Mouse (Mus musculus) intestine, embryonic 15.5 days (tissue): ENCODE measurements around the gene Itln1. TPM values are rescaled to one million over a fixed set of nuclear protein-coding genes. Genes with fewer than 3 reads are reported as not detected.
A peak's percentile ranks its signal among the peaks of the same experiment; 100 is the strongest.

Experiments used
- ATAC-seq: fragments of 200-750 bp; cut with Nextera tagmentation; 2 replicates; pipeline ENCODE4 v1.8.0; 2017; ENCODE audit warnings: moderate TSS enrichment, moderate library complexity
- H3K27ac ChIP-seq: fragments of 300-500 bp; sonication (generic); 2 replicates; pipeline ENCODE4 v1.5.1; 2015; ENCODE audit warnings: mild to moderate bottlenecking, inconsistent platforms
- H3K27me3 ChIP-seq: fragments of 300-500 bp; sonication (generic); replicated peaks from 2 replicates; pipeline ENCODE4 v1.6.1; 2015; ENCODE audit warnings: inconsistent platforms
- H3K36me3 ChIP-seq: fragments of 300-500 bp; sonication (generic); 2 replicates; pipeline ENCODE4 v1.6.1; 2015; ENCODE audit warnings: inconsistent platforms
- H3K4me1 ChIP-seq: fragments of 300-500 bp; sonication (generic); replicated peaks from 2 replicates; pipeline ENCODE4 v1.6.1; 2015; ENCODE audit warnings: inconsistent platforms
- H3K4me2 ChIP-seq: fragments of 300-500 bp; sonication (generic); replicated peaks from 2 replicates; pipeline ENCODE4 v1.6.1; 2015; ENCODE audit warnings: mild to moderate bottlenecking, inconsistent platforms
- H3K4me3 ChIP-seq: fragments of 300-500 bp; sonication (generic); replicated peaks from 2 replicates; pipeline ENCODE4 v1.5.1; 2015; ENCODE audit warnings: inconsistent platforms
- H3K9ac ChIP-seq: fragments of 300-500 bp; sonication (generic); 2 replicates; pipeline ENCODE4 v1.6.1; 2015; ENCODE audit warnings: inconsistent platforms
- H3K9me3 ChIP-seq: fragments of 300-500 bp; sonication (generic); 2 replicates; pipeline ENCODE4 v1.6.1; 2016; ENCODE audit warnings: inconsistent platforms
- WGBS: fragments of 180-500 bp; shearing (Covaris S2); methylation state at CpG from one replicate; pipeline ENCODE4 v1.1.7; 2015; 5-methylcytosine and 5-hydroxymethylcytosine counted together
- polyA plus RNA-seq: library from polyadenylated mRNA; unstranded; fragments of >200 nt; fragmentation: Nextera tagmentation; extraction: Ambion mirVana; gene quantifications from 2 replicates; pipeline ENCODE4 v1.2.1, GENCODE M21; 2015

Gene Itln1
- polyA plus RNA-seq, 1 experiment from 2014 or later = not detected

- 85% methylated on average over 2 of the region's 2 CpGs for WGBS
- Histone ChIP-seq H3K36me3 (no peaks in the 10 kb centered on the region), H3K9ac (no peak overlapping the region), H3K27me3 (no peaks in the 10 kb centered on the region), H3K9me3 (no peaks in the 10 kb centered on the region), H3K4me1 (no peaks in the 10 kb centered on the region), H3K4me3 (no peak overlapping the region), H3K4me2 (no peak overlapping the region), H3K27ac (no peak overlapping the region)
- no peak for ATAC-seq
These were observed 21.3 kb upstream of the Itln1 start for GRCm38 (mm10) chr1:171556366-171556765.

GRCm38 (mm10) chr1:171553359-171554341 lies 18.6 kb upstream of the Itln1 start:
- no peak overlapping the region for H3K27ac ChIP-seq
- H3K27me3 ChIP-seq = no peaks in the 10 kb centered on the region
- no peak overlapping the region for H3K4me2 ChIP-seq
- no peaks in the 10 kb centered on the region for H3K36me3 ChIP-seq
- H3K4me3 ChIP-seq = no peak overlapping the region
- ATAC-seq = peak; percentile 43; the same call in 1 of the 2 replicates
- no peak overlapping the region for H3K9ac ChIP-seq
- no peaks in the 10 kb centered on the region for H3K9me3 ChIP-seq
- 74% methylated on average over 11 of the region's 11 CpGs for WGBS
- H3K4me1 ChIP-seq = no peaks in the 10 kb centered on the region

GRCm38 (mm10) chr1:171552230-171552629 lies 17.1 kb upstream of the Itln1 start:
- no peaks in the 10 kb centered on the region for H3K9me3 ChIP-seq
- ATAC-seq = no peak
- no peak overlapping the region for H3K4me2 ChIP-seq
- 78% methylated on average over 2 of the region's 2 CpGs for WGBS
- H3K4me3 ChIP-seq = no peak overlapping the region
- H3K36me3 ChIP-seq = no peaks in the 10 kb centered on the region
- no peak overlapping the region for H3K9ac ChIP-seq
- H3K27ac ChIP-seq = no peak overlapping the region
- H3K27me3 ChIP-seq = no peaks in the 10 kb centered on the region
- no peaks in the 10 kb centered on the region for H3K4me1 ChIP-seq

- 70% methylated on average over 7 of the region's 7 CpGs for WGBS
- no peak overlapping the region for H3K4me3 ChIP-seq
- no peak overlapping the region for H3K9ac ChIP-seq
- H3K4me2 ChIP-seq = no peak overlapping the region
- H3K9me3 ChIP-seq = no peaks in the 10 kb centered on the region
- H3K27ac ChIP-seq = no peak overlapping the region
- ATAC-seq = no peak
- H3K4me1 ChIP-seq = no peaks in the 10 kb centered on the region
- no peaks in the 10 kb centered on the region for H3K27me3 ChIP-seq
- H3K36me3 ChIP-seq = no peaks in the 10 kb centered on the region
These were observed 16.2 kb upstream of the Itln1 start for GRCm38 (mm10) chr1:171551326-171551725.

- WGBS = 80% methylated on average over 1 of the region's 1 CpGs
- Histone ChIP-seq H3K4me3 (no peak overlapping the region), H3K27ac (no peak overlapping the region), H3K27me3 (no peaks in the 10 kb centered on the region), H3K4me1 (no peaks in the 10 kb centered on the region), H3K4me2 (no peak overlapping the region), H3K9me3 (no peaks in the 10 kb centered on the region), H3K36me3 (no peaks in the 10 kb centered on the region), H3K9ac (no peak overlapping the region)
- ATAC-seq = no peak
These were observed 5.6 kb upstream of the Itln1 start for GRCm38 (mm10) chr1:171540694-171541093.

- Histone ChIP-seq H3K4me3 (no peak overlapping the region), H3K27ac (no peak overlapping the region), H3K9me3 (no peaks in the 10 kb centered on the region), H3K4me1 (no peaks in the 10 kb centered on the region), H3K9ac (no peak overlapping the region), H3K4me2 (no peak overlapping the region), H3K36me3 (no peaks in the 10 kb centered on the region), H3K27me3 (no peaks in the 10 kb centered on the region)
- no peak for ATAC-seq
These were observed 537 bp downstream of the Itln1 start for GRCm38 (mm10) chr1:171534557-171534956.

GRCm38 (mm10) chr1:171532830-171533229 lies 2.3 kb downstream of the Itln1 start:
- WGBS = 59% methylated on average over 2 of the region's 2 CpGs
- no peak overlapping the region for H3K9ac ChIP-seq
- H3K4me1 ChIP-seq = no peaks in the 10 kb centered on the region
- no peaks in the 10 kb centered on the region for H3K36me3 ChIP-seq
- H3K27ac ChIP-seq = no peak overlapping the region
- H3K27me3 ChIP-seq = no peaks in the 10 kb centered on the region
- H3K9me3 ChIP-seq = no peaks in the 10 kb centered on the region
- ATAC-seq = no peak
- H3K4me2 ChIP-seq = no peak overlapping the region
- H3K4me3 ChIP-seq = no peak overlapping the region

- Histone ChIP-seq H3K27me3 (no peaks in the 10 kb centered on the region), H3K36me3 (no peaks in the 10 kb centered on the region), H3K4me3 (no peak overlapping the region), H3K27ac (no peak overlapping the region), H3K4me1 (no peaks in the 10 kb centered on the region), H3K9ac (no peak overlapping the region), H3K9me3 (no peaks in the 10 kb centered on the region), H3K4me2 (no peak overlapping the region)
- no peak for ATAC-seq
- WGBS = 95% methylated on average over 4 of the region's 4 CpGs
These were observed 3.7 kb downstream of the Itln1 start for GRCm38 (mm10) chr1:171531367-171531766.

- 82% methylated on average over 4 of the region's 4 CpGs for WGBS
- H3K9ac ChIP-seq = no peak overlapping the region
These were observed 19.5 kb downstream of the Itln1 start for GRCm38 (mm10) chr1:171515557-171515956.

GRCm38 (mm10) chr1:171515039-171515438 lies 20.1 kb downstream of the Itln1 start:
- 14% methylated on average over 1 of the region's 1 CpGs for WGBS
- H3K9me3 ChIP-seq = no peaks in the 10 kb centered on the region
- no peak for ATAC-seq
- no peaks in the 10 kb centered on the region for H3K36me3 ChIP-seq
- no peak overlapping the region for H3K27ac ChIP-seq
- no peaks in the 10 kb centered on the region for H3K4me1 ChIP-seq
- H3K9ac ChIP-seq = no peak overlapping the region
- H3K4me3 ChIP-seq = no peak overlapping the region
- no peak overlapping the region for H3K4me2 ChIP-seq
- H3K27me3 ChIP-seq = no peaks in the 10 kb centered on the region

More at GRCm38 (mm10) chr1:171515557-171515956, 19.5 kb downstream of the Itln1 start:
- Histone ChIP-seq H3K4me3 (no peak overlapping the region), H3K9me3 (no peaks in the 10 kb centered on the region), H3K4me1 (no peaks in the 10 kb centered on the region), H3K27ac (no peak overlapping the region), H3K4me2 (no peak overlapping the region), H3K27me3 (no peaks in the 10 kb centered on the region), H3K36me3 (no peaks in the 10 kb centered on the region)
- ATAC-seq = no peak

GRCm38 (mm10) chr1:171513760-171514159 lies 21.3 kb downstream of the Itln1 start:
- Histone ChIP-seq H3K4me1 (no peaks in the 10 kb centered on the region), H3K27me3 (no peaks in the 10 kb centered on the region), H3K9ac (no peak overlapping the region), H3K27ac (no peak overlapping the region), H3K9me3 (no peaks in the 10 kb centered on the region), H3K4me3 (no peak overlapping the region), H3K4me2 (no peak overlapping the region), H3K36me3 (no peaks in the 10 kb centered on the region)
- WGBS = 66% methylated on average over 1 of the region's 1 CpGs
- no peak for ATAC-seq

GRCm38 (mm10) chr1:171513234-171513633 lies 21.9 kb downstream of the Itln1 start:
- 92% methylated on average over 2 of the region's 2 CpGs for WGBS
- Histone ChIP-seq H3K36me3 (no peaks in the 10 kb centered on the region), H3K9me3 (no peaks in the 10 kb centered on the region), H3K4me3 (no peak overlapping the region), H3K27me3 (no peaks in the 10 kb centered on the region), H3K4me2 (no peak overlapping the region), H3K27ac (no peak overlapping the region), H3K9ac (no peak overlapping the region), H3K4me1 (no peaks in the 10 kb centered on the region)
- ATAC-seq = no peak

- no peaks in the 10 kb centered on the region for H3K36me3 ChIP-seq
- WGBS = 75% methylated on average over 4 of the region's 4 CpGs
- no peak overlapping the region for H3K9ac ChIP-seq
- H3K9me3 ChIP-seq = no peaks in the 10 kb centered on the region
- H3K27ac ChIP-seq = no peak overlapping the region
- H3K4me1 ChIP-seq = 0 out of 2 replicates have a peak, but pooled peaks cover 2% of the 10 kb centered on the region
- 0 out of 2 replicates have a peak overlapping the region, but pooled peaks have one; percentile 12 for H3K4me3 ChIP-seq
- H3K4me2 ChIP-seq = peak overlapping the region; percentile 37
- ATAC-seq = no peak
- H3K27me3 ChIP-seq = no peaks in the 10 kb centered on the region
These were observed 30.5 kb downstream of the Itln1 start for GRCm38 (mm10) chr1:171504586-171504985.
